Mouse (Mus musculus) erythroblast, embryonic 14.5 days (primary cell): Measurements from ENCODE around the gene Rpl15. TPM values are rescaled to one million over a fixed set of nuclear protein-coding genes. Genes with fewer than 3 reads are reported as not detected.
"Not testable (repeated sequence)": the region's sequence is repeated elsewhere in the genome, so short reads cannot be mapped to it uniquely, and the experiment has no call there.

ENCODE experiments used
- H3K27me3 ChIP-seq: 2 replicates; pipeline ENCODE4 v1.6.1; 2012; ENCODE audit warnings: inconsistent platforms; ENCODE audit not compliant: control insufficient read depth
- H3K36me3 ChIP-seq: 2 replicates; pipeline ENCODE4 v1.6.1; 2012; ENCODE audit warnings: mild to moderate bottlenecking, inconsistent platforms; ENCODE audit not compliant: control insufficient read depth
- H3K4me1 ChIP-seq: 2 replicates; pipeline ENCODE4 v1.6.1; 2012; ENCODE audit warnings: inconsistent platforms; ENCODE audit not compliant: control insufficient read depth
- H3K4me3 ChIP-seq: replicated peaks from 2 replicates; pipeline ENCODE3; 2012; ENCODE audit warnings: moderate library complexity, mild to moderate bottlenecking, inconsistent platforms
- H3K9me3 ChIP-seq: 2 replicates; pipeline ENCODE4 v1.6.1; 2012; ENCODE audit warnings: low read length, inconsistent platforms, mixed read lengths; ENCODE audit not compliant: control insufficient read depth
- GATA1 ChIP-seq: IDR thresholded peaks from 2 replicates; pipeline ENCODE4 v1.6.1; 2012; ENCODE audit warnings: low read length, inconsistent platforms, mixed read lengths
- TAL1 ChIP-seq: IDR thresholded peaks from 3 replicates; pipeline ENCODE4 v1.6.1; 2012; ENCODE audit warnings: low read length, inconsistent platforms, mixed read lengths
- polyA plus RNA-seq: library from polyadenylated mRNA; stranded (reverse); fragments of >175 nt; gene quantifications from 2 replicates; pipeline ENCODE4 v1.2.3, GENCODE M21; 2012

Gene Rpl15
- polyA plus RNA-seq, 1 experiment, result 18.6 TPM

- no peak for TF ChIP-seq TAL1
- H3K4me3 ChIP-seq, result no peak overlapping the region
- no peaks in the 10 kb centered on the region for H3K4me1 ChIP-seq
Observed at GRCm38 (mm10) chr14:18292578-18292977, 21.4 kb upstream of the Rpl15 start.

GRCm38 (mm10) chr14:18292111-18292510 is 20.9 kb upstream of the Rpl15 start:
- H3K4me1 ChIP-seq, result no peaks in the 10 kb centered on the region
- no peaks in the 10 kb centered on the region for H3K36me3 ChIP-seq
- H3K27me3 ChIP-seq, result no peaks in the 10 kb centered on the region
- TF ChIP-seq TAL1, result no peak
- TF ChIP-seq GATA1, result no peak
- H3K9me3 ChIP-seq, result no peaks in the 10 kb centered on the region
- no peak overlapping the region for H3K4me3 ChIP-seq

More at GRCm38 (mm10) chr14:18292578-18292977, 21.4 kb upstream of the Rpl15 start:
- no peaks in the 10 kb centered on the region for H3K27me3 ChIP-seq
- no peaks in the 10 kb centered on the region for H3K36me3 ChIP-seq
- H3K9me3 ChIP-seq, result no peaks in the 10 kb centered on the region

GRCm38 (mm10) chr14:18287391-18287790 is 16.2 kb upstream of the Rpl15 start:
- no peak for TF ChIP-seq TAL1
- no peak for TF ChIP-seq GATA1
- H3K4me3 ChIP-seq, result no peak overlapping the region
- no peaks in the 10 kb centered on the region for H3K9me3 ChIP-seq
- peaks cover 3% of the 10 kb centered on the region for H3K36me3 ChIP-seq
- H3K27me3 ChIP-seq, result no peaks in the 10 kb centered on the region
- no peaks in the 10 kb centered on the region for H3K4me1 ChIP-seq

- Histone ChIP-seq H3K27me3 (no peaks in the 10 kb centered on the region), H3K36me3 (peaks cover 7% of the 10 kb centered on the region), H3K9me3 (no peaks in the 10 kb centered on the region), H3K4me1 (no peaks in the 10 kb centered on the region), H3K4me3 (no peak overlapping the region)
- TF ChIP-seq TAL1 (no peak), GATA1 (no peak)
Observed at GRCm38 (mm10) chr14:18286441-18286840, 15.2 kb upstream of the Rpl15 start.

- H3K4me3 ChIP-seq, result no peak overlapping the region
- no peaks in the 10 kb centered on the region for H3K9me3 ChIP-seq
- no peaks in the 10 kb centered on the region for H3K4me1 ChIP-seq
- H3K27me3 ChIP-seq, result no peaks in the 10 kb centered on the region
- peaks cover 11% of the 10 kb centered on the region for H3K36me3 ChIP-seq
- TF ChIP-seq GATA1, result no peak
- TF ChIP-seq TAL1, result no peak
Observed at GRCm38 (mm10) chr14:18285476-18285875, 14.3 kb upstream of the Rpl15 start.

- peaks cover 16% of the 10 kb centered on the region for H3K36me3 ChIP-seq
- no peak for TF ChIP-seq GATA1
- no peak for TF ChIP-seq TAL1
- no peaks in the 10 kb centered on the region for H3K4me1 ChIP-seq
- no peaks in the 10 kb centered on the region for H3K9me3 ChIP-seq
- H3K4me3 ChIP-seq, result no peak overlapping the region
- no peaks in the 10 kb centered on the region for H3K27me3 ChIP-seq
Observed at GRCm38 (mm10) chr14:18284581-18284980, 13.4 kb upstream of the Rpl15 start.

- Histone ChIP-seq H3K36me3 (peaks cover 46% of the 10 kb centered on the region), H3K9me3 (no peaks in the 10 kb centered on the region), H3K27me3 (no peaks in the 10 kb centered on the region), H3K4me3 (no peak overlapping the region), H3K4me1 (no peaks in the 10 kb centered on the region)
- TF ChIP-seq GATA1, result no peak
- TF ChIP-seq TAL1, result no peak
Observed at GRCm38 (mm10) chr14:18280375-18280774, 9.2 kb upstream of the Rpl15 start.

GRCm38 (mm10) chr14:18274526-18274925 is 3.3 kb upstream of the Rpl15 start:
- TF ChIP-seq GATA1 (no peak), TAL1 (no peak)
- peaks cover 33% of the 10 kb centered on the region for H3K36me3 ChIP-seq
- H3K9me3 ChIP-seq, result no peaks in the 10 kb centered on the region
- H3K4me1 ChIP-seq, result peaks cover 20% of the 10 kb centered on the region
- no peaks in the 10 kb centered on the region for H3K27me3 ChIP-seq
- no peak overlapping the region for H3K4me3 ChIP-seq

- Histone ChIP-seq H3K9me3 (no peaks in the 10 kb centered on the region), H3K27me3 (no peaks in the 10 kb centered on the region), H3K36me3 (peaks cover 34% of the 10 kb centered on the region), H3K4me1 (peaks cover 24% of the 10 kb centered on the region), H3K4me3 (peak overlapping the region; percentile 87)
- no peak for TF ChIP-seq TAL1
- TF ChIP-seq GATA1, result no peak
Observed at GRCm38 (mm10) chr14:18271666-18272065, 475 bp upstream of the Rpl15 start.

- Histone ChIP-seq H3K4me3 (peak overlapping the region; percentile 87), H3K4me1 (peaks cover 24% of the 10 kb centered on the region), H3K36me3 (peaks cover 38% of the 10 kb centered on the region)
- H3K27me3 ChIP-seq, H3K9me3 ChIP-seq: not testable (repeated sequence)
Observed at GRCm38 (mm10) chr14:18269947-18270528, 1.2 kb downstream of the Rpl15 start.
